Mouse (Mus musculus) kidney, adult 8-10 months (tissue): ENCODE data around the gene Gm2a.
"Not testable (repeated sequence)": the region's sequence is repeated elsewhere in the genome, so short reads cannot be mapped to it uniquely, and the experiment has no call there.

Source experiments
- DNase-seq, 2 experiments: peaks; one replicate each; pipeline ENCODE4 v3.0.0; 2022

The Gm2a gene

DNA sequence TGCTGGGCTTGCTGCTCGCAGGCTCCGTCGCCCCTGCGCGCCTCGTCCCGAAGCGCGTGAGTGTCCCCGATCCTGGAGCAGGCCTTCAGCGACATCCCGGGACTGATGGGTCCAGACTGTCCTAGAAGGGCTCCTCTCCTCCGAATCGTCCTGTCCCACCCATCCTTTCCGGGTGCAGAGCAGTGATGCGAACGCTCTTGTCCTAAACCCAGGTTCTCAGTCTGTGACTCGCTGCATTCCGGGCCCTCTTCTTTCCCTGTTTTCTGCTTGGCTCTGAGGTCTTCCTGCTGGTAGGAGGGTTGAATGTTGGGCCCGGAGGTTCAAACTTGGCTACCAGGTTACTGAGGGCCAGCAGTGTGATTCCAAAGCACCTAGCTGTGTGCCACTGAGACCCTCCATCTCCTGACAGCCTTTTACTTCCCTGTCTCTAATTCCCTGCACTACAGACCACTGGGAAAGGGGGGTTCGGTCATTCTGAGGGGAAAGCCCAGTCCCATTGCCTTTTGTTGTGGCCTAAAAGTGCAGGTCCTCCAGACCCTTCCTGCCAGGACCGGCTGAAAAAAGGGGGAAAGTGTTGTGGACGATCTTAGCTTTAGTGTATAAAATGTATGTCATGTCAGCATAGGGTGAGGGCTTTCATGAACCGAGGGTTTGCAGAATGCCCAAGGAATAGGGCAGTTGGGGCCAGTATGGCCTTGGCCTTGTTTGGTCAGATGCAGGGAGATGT lies 437 bp downstream of the Gm2a start:
- DNase-seq = no peak

DNA sequence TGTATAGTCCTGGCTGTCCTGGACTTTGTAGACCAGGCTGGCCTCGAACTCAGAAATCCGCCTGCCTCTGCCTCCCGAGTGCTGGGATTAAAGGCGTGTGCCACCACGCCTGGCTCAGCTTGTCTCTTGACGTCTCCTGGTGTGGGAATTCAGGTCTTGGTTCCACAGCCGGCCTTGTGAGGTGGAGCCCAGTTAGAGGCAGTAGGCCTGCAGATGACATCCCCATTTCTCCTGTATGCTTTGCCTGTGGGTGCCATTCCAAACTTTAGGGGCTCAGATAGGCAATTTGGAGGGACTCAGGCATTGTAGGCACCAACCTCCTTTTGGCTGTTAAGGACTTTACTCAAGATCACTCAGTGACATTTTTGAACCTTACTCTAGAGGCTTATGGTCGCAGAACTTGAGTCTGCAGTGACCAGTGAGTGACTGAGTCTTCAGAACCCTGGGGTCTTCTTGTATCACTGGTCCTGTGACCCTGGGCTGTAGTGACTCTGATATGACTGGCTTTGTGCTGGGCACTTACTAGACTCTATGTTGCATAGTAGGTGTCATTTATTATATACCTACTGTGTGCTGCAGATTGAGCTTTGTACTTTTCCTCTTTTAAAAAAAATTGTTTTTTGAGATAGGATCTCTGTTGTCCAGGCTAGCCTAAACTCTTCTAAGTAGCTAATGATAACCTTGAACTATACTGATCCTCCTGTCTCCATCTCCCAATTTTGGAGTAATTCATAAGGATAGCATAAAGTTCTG lies 1.3 kb downstream of the Gm2a start:
- DNase-seq = no peak

DNA sequence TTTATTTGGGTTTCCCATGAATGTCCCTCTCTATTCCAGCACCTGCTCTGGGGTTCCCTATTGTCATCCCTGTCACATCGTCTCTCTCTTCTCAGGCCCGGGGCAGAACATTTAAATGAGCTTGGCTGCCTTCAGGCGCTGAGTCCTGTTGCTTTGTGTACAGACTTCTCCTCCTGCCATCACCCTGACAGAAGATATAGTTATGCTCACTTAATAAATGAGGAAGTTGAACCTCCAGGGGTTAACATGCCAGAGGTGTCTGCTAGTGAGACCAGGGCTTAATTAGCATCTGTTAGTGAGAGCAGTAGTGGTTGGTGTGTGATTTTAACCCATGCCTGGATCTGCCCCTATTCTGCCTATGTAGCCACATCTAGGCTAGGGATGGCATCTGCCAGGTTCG lies 2.0 kb downstream of the Gm2a start:
- no peak for DNase-seq

DNA sequence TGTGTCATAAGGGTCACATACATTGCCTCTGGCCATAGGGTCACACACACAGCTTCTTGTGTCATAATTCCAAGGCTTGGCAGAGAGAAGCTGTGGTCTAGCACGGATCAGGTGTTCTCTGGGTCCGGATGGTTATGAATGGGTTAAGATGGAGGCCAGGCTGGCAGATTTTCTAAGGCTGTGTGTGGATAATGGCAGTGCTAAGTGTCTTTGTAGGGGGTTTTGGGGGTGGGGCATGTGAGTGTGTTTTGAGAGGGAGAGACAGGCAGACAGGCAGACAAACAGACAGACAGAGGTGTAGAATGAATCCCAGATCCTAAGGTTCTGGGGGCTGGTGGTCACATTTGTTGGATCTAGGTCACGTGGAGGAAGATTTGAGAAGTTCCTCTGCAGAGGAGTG lies 4.1 kb downstream of the Gm2a start:
- DNase-seq = no peak

DNA sequence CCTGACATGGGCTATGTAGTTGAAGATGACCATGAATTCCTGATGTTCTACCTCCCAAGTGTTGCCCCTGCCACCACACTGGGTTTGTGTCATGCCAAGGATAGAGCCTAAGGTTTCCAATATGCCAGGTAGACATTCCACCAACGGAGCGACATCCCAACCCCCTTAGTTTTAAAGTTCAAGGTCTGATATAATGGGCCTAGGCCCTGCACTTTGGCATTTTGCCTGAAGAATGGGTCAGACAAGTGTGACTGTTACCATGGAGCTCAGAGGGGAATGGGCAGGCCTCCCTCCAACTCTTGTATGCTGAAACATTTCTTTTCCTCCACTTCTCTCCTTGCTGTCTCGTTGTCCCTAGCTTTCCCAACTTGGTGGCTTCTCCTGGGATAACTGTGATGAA lies 5.3 kb downstream of the Gm2a start:
- peak; percentile 72 to 85 for DNase-seq

DNA sequence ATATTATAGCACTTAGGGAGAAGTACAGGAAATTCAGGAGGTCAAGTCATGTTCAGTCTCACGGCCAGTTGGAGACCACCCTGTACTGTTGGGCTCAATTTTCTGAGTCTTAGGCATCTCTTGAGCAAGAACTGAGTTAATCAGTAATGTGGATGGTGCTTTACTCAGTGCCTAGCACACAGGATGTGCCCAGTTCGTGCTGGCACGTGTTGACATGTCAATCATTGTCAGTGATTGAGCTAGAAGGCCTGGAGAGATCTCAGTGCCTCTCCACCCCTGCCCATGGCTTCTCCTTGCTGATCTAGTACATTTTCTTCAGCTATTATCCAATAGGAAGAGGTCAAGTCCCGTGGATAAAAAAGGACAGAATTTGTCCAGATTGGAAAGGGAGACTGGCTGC lies 7.5 kb downstream of the Gm2a start:
- peak; percentile 90 to 91 for DNase-seq

DNA sequence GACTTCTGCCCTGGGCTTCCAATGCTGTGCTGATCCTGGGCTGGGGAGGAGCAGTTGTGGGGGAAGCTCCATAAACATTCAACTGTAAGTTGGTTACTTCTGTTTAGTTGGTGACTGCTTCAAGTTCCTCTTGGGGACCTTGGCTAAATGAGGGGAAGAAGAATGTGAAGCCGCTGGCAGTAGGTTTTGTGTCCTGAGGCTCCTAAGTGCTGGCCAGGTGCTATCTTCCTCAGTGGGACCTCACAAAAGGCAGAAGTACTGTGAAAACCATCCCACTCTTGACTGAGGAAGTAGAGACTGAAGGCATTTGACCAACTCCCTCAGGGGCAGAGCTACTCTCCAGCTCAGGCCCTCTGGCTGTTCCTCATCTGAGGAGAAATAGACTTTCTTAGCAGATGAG lies 8.7 kb downstream of the Gm2a start:
- DNase-seq = no peak

DNA sequence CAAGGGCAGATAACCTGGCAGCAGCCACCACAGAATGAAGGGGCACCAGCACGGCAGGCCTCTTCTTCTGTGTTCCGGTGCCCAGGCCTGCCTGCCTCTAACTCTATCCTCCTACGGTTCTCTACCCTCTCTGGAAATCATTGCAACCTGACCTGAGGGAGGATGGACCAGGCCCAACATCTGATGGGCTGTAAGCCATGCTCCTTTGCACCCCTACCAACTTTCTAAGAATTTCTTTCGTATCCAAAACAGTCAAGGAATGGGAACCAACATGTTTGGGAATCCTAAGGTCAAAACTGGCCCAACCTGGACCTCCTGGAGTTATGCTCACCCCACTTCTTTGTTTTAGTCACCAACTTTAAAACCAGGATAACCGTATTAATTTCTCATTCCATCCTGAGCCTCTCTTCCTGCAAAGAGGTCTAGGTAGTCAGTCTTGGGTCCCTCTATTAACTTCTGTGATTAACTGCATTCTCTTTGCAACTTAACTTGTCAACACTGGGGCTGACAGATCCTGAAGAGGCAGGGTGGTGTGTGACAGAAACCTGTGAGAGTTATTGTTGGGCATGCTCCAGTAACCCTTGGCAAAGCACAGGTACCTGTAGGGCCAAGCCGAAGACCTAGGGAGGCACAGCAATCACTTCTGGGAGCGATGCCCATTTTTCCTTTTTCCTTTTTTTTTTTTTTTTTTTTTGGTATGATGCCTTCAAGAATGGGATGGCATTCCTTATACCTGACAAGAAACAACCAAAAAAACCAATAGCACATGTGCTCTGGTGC lies 11.8 kb downstream of the Gm2a start:
- no peak for DNase-seq

DNA sequence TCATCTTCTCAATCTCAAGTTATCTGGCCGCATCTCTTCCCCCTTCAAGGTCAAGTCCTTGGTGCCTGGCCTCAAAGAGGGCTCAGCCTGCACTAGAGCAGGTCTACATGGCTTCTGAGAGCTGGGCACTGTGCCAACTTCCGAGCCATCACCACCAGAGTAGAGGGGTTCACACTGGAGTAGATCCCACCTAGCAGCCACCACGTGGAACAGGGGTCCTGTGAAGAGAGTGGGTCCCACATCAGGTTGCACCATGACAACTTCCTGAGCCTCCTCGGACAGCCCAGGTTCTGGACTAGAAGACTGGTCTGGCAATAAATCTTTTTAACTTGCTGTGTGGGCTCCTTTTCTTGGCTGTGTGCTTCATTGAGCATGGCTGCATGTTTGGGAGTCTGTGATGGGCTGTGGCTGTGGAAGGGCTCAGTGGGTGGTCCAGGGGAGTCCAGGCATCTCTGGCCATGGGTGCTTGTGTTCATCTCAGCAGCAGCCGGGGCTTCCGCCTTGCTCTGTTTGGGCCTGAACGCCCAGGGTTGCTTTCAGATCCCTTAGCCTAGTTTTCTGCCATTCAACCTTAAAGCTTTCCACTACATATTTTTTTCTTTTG lies 12.8 kb downstream of the Gm2a start:
- DNase-seq = no peak

DNA sequence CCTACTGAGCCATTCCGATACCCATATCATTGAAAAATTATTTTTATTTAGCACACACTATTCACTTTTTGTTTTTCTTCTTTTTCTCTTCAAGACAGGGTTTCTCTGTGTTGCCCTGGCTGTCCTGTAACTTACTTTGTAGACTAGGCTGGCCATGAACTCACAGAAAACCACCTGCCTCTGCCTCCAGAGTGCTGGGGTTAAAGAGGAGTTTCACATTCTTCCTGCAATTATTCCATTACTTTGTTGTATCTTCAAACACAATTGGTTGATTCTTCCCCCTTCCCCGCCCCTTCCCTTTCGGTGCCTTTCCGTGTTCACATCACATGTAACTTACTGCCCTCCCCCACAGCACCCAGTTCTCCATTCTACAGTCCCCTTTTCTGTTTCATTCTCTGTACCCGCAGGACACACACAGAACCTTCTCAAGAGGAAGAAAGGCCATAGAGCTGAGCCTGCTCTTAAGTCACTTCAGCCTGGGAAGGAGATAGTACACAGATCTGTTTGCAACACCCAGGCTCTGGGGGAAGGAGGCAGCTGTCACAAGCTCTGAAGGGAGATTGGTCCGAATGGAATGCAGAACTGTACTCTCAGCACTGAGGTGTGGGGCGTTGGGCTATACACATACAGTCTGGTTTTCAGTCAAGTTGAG lies 15.4 kb downstream of the Gm2a start:
- DNase-seq = no peak

DNA sequence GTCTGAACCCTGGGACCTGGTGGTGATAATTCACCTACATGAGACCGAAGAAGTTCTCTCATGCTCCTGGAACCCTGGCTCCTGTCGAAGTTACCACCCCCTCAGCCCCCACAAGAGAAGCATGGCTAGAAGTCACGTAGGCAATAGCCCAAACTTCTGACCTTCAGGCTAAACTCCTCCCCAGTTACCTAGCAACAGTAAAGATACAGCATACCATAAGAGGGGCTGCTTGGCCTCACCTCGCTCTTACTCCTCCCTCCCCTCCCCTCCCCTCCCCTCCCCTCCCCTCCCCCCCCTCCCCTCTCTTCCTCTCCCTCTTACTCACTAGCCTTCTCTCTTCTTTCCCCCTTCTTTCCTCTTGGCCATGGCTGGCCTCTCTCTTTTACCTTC lies 15.9 kb downstream of the Gm2a start:
- DNase-seq = not testable (repeated sequence)

DNA sequence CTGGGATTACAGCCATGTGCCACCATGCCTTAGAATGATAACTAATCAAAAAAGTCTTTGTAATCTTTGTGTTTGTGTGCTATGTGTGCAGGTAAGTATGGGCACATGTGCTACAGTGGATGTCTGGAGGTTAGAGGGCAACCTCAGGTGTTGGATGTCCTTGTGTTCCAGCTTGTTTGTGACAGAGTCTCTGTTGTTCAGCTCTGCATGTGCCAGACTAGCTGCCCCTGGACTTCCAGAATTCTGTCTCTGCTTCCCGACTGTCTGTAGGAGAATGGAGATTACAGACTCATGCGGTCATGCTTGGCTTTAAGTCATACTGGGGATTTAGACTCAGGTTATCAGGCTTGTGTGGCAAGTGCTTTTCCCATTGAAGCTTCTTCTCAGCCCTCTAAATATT lies 16.4 kb downstream of the Gm2a start:
- DNase-seq = no peak

DNA sequence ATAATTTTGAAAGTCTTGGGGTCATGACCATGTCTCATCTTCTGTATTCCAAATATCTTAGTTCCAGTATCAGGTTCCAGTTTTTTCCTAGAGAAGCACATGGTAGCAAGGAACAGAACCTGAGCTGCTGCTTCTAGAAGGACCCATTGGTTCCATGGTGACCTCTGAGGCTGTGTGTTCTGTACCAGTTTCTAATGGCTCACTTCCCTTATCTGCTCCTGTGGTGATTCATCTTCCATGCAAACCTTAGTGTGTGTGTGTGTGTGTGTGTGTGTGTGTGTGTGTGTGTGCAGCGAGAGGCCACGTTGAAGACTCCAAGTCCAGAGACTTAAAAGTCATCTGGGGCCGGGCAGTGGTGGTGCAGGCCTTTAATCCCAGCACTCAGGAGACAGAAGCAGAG lies 18.1 kb downstream of the Gm2a start:
- DNase-seq = no peak

DNA sequence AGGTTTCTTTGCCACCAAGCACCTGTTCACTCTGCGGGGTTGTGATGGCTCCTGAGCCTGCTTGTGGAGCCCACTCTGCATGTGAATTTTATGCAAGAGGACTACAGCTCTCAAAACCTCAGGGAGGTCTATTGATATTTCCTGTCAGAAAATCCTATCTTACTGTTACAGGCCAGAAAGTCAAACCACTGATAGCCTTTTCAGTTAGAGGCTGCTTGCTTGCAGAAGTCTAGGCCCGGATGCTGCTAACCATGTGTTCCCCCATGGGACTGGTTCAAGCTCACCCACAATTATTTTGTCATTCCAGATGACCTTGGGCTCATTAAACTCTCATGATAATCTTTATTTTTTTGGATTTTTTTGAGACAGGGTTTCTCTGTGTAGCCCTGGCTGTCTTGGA lies 19.1 kb downstream of the Gm2a start:
- DNase-seq = no peak

DNA sequence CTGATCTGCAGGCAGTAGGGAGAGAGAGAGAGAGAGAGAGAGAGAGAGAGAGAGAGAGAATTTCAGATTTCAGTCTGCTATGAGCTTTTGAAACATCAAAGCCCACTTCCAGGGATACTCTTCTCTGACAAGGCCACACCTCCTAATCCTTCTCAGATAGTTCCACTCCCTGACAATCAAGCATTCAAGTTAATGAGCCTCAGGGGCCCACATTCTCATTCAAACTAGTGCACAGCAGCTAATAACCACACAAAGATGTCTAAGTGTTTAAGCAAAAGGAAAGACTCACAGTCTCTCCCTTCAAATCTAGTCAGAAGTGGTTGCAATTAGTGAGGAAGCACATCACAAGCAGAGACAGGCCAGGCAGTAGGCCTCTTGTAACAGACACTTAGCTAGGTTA lies 22.4 kb downstream of the Gm2a start:
- no peak for DNase-seq

DNA sequence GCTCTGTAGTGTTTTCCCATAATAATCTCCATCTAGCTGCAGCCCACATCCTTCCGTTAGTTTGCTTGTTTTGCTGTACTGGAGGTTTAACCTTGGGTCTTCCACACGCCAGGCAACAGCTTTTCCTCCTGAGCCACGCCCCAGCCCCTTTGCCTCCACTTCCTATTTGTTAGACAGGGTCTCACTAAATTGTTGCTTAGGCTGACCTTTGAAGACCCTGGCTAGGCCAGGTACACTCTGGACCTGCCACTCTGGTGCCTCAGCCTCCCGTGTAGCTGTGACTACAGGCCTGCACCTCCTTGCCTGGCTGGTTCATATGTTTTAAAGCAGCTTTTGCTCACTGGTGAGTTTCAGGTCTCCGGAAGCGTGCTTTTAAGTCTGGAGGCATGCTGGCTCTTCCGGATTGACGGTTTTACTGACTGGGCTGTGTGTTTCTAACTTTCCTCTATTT lies 22.9 kb downstream of the Gm2a start:
- DNase-seq = no peak

DNA sequence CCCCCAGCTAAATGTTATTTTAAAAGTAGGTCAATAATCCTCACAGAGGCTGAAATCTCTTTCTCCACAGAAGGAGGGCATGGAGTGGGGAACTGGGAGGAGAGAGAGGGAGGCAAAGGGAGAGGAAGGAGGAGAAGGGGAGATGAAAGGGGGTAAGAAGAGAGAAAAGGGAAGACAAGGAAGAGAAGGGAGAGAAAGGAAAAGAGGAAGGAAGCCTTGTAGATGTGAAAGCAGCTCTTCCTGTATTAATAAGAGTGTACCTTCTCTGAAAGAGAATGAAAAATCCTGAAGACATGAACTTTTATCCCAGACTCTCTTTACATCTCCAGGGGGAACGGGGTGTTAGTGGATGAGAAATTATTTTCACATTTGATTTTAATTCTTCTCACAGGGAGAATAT lies 23.5 kb downstream of the Gm2a start:
- DNase-seq = no peak

DNA sequence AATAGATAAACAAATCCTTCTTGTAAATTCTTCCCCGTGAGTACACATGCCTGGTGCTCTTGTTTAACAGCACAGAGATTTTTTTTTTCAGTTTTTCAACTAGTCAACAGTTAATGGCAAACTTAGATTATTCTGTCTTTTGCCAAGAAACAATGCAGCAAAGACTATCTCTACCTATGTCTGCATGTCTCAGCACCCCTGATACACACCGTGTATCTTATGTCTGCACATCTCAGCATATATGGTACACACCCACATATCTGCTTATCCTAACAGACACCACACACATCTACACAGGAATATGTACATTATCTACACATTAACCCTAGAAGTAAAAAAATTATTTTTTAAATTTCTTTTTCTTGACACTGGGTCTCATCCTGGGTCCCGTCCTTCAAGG lies 28.7 kb downstream of the Gm2a start:
- no peak for DNase-seq

DNA sequence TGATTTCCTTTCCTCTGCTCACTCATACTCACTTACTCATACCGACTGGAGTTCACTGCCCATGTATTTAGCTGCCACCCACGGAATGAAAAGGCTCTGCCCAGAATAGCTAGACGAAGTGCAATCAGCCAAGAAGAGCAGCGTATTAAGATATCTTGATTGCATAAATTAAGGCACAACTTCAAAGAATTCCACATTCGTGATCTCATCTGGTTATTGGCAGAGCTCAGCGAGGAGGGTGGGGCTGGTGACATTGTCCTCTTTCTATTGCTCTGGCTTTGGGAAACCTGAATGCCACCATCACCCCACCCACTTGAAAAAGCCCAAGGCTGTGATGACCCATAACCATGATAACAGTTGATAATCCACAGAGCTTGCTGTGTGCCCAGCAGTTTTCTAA lies 30.0 kb downstream of the Gm2a start:
- no peak for DNase-seq

DNA sequence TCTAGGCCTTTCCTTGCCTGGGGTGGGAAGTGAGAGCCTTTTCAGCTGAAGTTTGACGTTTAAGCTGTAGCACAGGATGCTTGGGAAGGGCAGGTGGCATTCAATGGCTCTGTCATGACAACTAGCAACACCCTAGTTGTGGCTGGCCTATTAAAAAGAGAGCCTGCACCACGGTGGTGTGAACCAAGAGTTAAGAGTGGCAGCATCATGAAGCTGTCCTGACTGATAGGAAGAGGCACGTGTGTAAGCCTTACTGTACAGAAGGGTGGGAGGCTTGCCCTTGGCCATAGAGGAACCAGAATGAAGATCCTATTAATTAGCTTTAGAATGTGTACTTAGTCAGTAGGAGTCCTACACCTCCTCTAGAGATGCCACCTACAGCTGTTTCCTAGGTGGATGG lies 30.5 kb downstream of the Gm2a start:
- no peak for DNase-seq

DNA sequence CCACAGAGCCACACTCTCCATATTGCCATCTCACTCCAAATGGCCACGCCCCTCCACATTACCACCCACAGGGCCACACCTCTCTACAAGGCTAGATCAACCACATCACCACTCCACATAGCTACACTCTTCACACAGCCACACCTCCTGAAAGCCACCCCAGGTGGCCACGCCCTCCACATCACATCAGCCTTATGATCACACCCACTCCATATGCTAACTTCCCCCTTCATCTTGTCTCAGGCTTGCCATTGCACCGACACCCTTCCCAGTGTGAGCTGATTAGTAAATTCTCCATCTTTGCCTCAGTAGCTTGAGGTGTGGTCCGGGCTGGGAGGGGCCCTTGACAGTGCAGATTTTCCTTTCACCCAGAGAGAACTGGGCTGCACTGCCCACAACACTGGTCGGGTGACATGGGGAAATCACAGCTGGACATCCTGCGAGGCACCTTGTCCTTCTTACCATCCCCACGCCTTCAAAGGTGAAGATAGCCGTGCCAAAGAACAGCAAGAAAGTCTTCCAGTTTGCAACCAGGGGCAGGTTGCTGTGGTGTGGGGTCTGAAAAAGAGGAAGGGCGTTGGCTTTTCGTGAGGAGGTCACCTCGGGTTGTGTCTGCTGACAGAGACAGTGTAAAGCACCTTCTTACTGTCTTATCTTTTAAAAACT lies 33.3 kb downstream of the Gm2a start:
- DNase-seq = no peak

DNA sequence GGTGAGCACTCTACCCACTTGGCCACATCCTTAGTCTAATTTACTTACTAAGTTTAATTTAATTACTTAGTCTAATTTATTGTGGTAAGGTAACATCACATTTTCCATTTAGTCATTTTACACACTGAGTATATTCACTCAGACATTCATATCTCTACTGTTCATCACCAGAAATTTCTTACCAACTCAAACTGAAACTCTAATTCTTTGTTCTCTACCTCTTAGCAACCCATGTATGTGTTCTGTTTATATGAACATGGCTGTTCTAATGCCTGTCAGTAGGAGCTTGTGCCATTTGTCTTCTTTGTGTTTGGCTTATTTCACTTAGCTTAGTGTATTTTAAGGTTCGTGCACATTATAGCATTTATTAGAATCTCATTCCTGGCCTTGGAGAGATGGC lies 34.0 kb downstream of the Gm2a start:
- DNase-seq = no peak
